Mouse (Mus musculus) left cerebral cortex, postnatal 36 days (tissue): Measurements from ENCODE around the gene Angel1. TPM values are rescaled to one million over a fixed set of nuclear protein-coding genes. Genes with fewer than 3 reads are reported as not detected.
A peak's percentile ranks its signal among the peaks of the same experiment; 100 is the strongest.

Experiments used
- DNase-seq, 2 experiments: peaks; one replicate each; pipeline ENCODE4 v3.0.0; 2021 to 2022; ENCODE audit warnings: low spot score in 2 of 2, mixed read lengths in 1 of 2
- intact Hi-C: fragments of 180-260 bp; cut with DNase I; formaldehyde crosslinking; loops from one replicate; pipeline ENCODE4 v1.15.1; 2025
- total RNA-seq, 2 experiments: library from RNA; stranded (reverse); gene quantifications; 2 replicates each; pipeline ENCODE4 v1.2.3; 2021

Angel1 gene
- total RNA-seq, 2 experiments from 2014 or later: 8.0 to 9.4 TPM

DNA sequence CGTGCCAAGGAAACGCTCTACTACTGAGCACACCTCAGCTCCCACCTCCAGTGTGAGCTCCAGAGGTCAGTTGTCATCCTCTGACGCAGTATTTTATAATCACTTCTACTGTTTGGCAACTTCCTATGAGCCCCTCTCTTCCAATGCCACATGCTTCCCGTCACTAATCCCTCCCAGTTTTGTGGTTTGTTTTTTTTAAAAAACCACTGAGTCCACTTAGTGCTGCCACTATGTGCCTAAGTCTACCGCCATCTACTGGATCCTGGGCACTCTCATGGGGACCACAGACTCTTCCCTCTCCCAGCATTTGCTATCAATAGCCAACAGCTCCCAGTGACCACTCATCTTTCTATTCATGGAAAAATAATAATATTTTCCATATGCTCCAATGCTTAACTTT is 12.2 kb downstream of the Angel1 start:
- intact Hi-C loops: no loop called here
- no peak for DNase-seq

DNA sequence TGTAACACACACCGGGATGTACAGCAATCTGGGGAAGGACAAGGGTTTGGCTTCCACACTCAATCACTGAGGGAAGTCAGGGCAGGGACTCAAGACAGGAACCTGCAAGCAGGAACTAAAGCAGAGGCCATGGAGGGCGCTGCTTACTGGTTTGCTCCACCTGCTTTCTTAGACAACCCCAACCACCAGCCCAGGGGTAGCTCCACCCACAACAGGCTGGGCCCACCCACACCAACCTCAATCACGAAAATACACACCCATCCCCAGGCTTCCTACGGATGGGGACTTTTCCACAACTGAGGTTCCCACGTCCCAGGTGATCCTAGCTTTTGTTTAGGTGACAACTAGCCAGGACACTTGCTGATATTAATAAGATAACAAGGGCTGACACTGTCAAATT is 20.4 kb downstream of the Angel1 start:
- DNase-seq: no peak
- intact Hi-C loops: no loop called here

DNA sequence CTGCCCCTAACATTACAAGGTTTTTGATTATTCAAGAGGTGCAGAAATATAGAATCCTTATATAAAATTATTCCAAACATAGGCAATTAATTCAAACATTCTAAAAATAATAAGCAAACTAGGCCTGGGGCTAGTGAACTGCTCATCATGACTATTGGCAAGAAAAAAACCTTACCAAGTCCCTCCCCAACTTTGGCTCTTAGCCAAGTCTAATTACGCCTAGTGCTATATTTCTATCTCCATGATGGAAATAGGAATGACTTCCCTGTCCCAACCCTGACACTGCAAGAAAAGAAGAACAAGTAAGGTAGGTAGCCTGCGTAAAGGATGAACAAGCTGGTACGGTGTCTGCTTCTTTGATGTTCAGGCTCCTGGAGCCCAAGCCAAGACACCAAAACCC is 23.6 kb downstream of the Angel1 start:
- intact Hi-C loops: loop anchor here (5.0 kb wide), 1 partner anchor 200 kb away; no protein-coding TSS in a partner anchor
- no peak for DNase-seq

DNA sequence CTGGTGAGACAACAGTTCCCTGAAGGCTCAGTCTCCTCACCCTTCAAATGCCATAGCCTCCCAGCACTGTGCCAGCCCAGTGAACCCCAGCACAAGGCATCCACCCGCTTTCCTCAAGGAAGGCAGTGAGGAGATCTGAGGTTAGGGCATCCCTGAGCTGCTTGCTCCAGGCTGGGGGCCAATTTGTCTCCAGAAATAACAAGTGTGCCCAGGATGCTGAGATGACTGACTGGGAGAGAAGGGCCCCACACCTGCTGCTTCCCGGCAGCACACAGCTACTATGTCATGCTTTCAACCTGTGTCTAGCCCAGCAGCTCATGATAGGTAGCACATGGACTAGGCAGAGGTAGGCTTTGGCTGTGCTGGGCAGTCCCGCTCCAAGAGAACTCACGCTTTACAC is 24.8 kb downstream of the Angel1 start:
- intact Hi-C loops: loop anchor here (5.0 kb wide), 1 partner anchor 201 kb away; no protein-coding TSS in a partner anchor
- no peak for DNase-seq

DNA sequence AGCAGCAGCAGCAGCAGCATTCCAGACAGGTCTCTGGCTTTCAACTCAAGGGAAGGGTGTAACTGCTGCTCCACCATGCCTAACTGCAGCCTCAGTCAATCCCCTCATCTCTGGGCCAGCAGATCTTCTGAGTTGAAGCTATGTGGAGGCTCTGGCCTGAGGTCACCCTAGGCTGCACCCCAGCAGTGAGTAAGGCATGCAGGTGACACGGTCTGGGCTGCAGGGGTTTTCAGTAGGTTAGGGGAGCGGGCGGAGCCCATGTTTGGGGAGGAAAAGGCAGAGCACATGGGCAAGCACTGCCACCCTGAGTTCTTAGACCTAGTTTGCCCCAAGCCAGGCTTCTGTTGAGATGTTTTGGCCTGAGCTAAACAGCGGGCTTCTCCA is 25.3 kb downstream of the Angel1 start:
- intact Hi-C loops: loop anchor here (5.0 kb wide), 1 partner anchor 201 kb away; no protein-coding TSS in a partner anchor
- no peak for DNase-seq

DNA sequence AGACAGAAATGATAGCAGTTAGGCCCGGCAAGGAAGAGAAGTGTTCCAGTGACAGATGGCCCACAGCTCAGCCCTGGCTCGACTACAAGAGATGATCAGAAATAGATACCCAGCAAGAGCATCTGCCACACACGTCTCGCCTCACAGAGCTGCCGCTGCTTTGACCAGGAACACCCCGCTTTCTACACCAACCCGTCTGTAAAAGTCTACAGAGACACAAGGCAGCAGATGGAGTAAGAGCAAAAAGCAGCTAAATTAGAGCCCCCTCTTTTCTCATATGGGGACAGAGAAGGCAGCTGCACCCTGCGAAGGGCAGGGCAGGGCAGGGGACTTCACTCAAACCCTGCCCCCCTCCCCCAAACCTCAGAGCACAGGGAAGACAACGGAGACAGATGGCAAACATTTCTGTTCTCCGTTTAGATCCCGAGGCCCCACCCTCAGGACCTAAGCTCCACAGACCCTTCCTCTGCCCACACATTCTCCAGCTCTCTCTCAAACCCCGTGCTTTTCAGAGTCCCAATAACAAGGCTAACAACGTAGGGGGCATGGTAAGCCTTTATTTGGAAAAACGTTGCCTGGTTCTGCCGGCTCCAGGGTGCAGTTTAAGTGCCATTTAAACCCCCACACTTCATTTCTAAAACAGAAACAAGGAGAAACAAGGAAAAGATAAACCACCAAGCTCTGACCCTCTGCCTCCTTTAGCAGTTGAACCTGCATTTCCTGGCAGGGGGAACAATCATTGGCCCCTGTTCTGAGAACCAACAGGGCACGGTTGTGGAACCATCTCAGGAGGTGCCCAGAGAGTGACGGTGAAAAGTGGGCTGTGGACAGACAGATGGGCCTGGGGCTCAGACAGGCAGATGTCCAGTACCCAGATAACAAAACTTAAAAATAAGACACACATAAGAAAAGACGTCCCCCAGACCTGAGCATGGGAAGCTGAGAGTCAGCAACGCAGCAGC is 26.0 kb downstream of the Angel1 start:
- peak; percentile 87 for DNase-seq
- intact Hi-C loops: loop anchor here (5.0 kb wide), 1 partner anchor 202 kb away; no protein-coding TSS in a partner anchor

DNA sequence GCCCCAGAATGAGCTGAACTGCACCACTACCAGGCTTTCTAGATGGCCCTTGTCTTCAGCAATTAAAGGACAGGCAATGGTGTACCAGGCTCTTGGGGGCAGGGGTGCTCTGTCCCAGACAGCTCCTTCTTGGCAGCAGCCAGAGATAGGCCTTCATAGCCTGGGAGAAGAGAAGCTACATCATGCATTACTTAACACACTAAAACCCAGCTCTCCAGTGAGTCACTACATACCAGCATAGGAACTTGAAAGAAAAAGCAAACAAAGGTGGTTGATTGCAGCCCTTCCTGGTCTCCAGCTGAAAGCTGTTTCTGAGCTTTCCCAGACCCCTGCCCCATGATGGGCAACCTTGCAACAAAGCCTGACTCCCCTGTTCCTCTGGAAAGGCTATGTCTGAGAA is 27.7 kb downstream of the Angel1 start:
- intact Hi-C loops: no loop called here
- DNase-seq: no peak

DNA sequence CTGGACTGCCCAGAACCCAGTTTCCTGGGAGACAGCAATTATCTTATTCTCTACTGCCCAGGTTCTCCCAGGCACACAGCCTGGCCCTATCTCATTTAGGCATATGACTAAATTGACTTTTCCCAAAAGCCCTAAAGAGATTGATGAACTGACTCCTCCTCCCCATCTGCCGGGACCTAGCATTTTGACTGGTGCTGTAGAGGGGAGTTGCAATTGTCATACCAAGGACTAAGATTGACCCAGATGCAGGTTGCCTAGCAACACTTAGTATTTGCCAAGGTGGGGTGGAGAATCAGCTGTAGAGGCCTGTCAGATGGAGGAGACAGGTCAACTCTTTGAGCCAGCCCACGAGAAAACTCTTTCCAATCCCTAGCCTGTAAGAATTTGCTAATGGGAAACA is 28.3 kb downstream of the Angel1 start:
- intact Hi-C loops: no loop called here
- no peak for DNase-seq

DNA sequence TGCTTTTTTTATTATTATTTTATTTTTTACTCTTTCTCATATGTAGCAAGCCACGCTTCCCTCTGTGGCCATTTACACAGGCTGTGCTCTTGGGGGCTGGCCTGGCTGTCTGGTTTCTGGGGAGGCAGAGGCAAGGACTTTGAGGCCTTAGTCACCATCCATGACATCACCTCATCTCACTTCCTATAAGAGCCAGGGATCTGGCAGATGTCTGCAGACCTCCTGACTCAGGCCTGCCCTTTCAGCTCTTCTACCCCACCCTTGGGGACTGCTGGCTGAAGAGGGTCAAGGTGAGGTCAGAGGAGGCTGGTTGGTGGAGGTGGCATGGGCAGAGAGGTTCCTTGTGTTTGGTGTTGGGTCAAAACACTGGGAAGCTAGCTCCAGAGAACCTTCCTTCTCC is 31.8 kb downstream of the Angel1 start:
- intact Hi-C loops: no loop called here
- DNase-seq: no peak

DNA sequence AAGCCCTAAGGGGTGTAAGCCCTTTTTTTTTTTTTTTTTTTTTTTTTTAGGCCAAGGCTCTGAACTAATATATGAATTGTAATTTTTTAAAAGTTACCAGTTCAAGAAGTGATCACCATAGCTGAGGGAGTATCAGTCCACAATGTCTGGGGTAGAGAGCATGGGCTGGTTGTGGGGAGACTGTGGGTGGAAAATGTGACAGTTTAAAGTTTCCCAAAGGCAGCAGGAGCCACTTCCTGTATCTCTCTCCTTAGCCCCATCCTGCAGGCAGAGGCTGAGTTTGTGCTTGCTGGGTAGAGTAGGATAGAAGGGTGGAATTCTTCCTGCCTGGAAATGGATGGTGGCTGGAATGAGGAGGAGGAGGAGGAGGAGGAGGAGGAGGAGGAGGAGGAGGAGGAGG is 32.9 kb downstream of the Angel1 start:
- intact Hi-C loops: no loop called here
- DNase-seq: no peak

DNA sequence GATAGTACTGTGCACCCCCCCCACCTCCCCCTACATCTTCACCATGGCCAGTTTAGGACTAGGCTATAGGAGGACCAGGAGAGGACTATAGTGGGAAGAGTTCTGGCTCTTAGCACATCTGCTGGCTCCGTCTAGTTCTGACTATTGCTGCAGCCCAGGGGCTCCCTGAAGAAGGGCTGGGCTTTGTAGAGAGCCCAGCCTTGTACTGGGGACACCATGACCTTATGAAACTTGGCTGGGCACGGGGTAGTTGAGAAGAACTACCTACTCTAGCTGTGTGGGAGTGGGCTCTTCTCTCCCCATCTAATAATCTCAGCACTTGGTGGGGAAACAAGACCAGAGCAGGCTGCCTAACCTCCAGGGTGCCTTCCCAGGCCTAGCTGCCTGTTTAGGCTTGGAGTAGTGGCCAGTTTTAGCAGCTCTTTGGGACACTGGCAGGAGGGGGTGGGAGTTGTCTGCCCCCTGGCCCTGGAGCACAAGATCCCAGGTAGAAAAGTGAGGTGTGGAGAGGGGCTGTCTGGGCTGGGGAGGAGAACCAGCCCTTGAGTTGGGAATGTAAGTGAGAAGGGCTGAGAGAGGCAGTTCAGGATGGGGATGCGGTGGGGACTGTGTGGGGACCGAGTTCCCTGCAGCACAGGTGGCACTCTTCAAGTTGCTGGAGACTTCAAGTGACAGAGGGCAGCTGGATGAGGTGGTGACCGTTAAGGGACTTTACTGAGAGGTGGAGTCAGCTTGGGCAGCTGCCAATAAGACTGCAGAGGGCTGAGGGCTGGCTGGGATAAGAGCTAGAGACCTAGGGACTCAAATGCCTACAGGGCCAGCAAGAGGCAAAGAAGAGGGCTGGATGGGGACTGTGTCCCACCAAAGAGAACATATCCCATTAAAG is 33.5 kb downstream of the Angel1 start:
- DNase-seq: no peak
- intact Hi-C loops: no loop called here

DNA sequence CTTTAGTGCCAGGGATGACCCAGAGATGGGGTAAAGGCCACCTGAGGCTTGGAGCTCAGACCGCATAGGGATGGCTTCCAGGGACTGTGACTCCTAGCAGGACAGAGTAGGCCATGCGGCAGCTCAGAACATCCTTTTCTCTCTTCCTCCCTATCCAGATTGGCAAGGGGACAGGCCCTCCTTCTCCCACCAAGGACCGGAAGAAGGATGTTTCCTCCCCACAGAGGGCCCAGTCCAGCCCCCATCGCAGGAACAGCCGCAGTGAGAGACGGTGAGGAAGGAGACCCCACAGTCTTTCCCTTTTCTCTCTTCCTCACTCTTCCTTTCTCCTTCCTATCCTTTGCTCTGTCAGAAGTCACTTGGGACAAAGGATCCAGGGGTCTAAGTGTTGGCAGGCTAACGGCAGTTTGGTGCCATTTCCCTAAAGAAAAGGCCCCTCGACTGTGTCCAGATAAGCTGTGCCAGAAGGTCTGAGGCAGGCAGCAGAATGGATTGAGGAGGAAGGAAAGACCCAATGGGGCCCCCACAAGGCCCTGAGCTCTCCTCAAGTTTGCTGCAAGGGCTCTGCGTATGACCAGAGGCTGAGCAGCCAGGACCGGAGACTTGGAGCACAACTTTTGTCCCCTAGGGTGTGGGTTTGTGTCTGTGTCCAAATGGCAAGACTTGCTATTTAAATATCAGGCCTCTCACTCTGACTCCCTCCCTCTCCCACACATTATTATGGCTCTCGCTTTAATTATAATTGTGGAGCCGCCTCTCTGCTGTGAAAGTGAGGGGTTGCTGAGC is 35.4 kb downstream of the Angel1 start:
- intact Hi-C loops: no loop called here
- peak in 1 of 2 experiments; percentile 11 for DNase-seq

DNA sequence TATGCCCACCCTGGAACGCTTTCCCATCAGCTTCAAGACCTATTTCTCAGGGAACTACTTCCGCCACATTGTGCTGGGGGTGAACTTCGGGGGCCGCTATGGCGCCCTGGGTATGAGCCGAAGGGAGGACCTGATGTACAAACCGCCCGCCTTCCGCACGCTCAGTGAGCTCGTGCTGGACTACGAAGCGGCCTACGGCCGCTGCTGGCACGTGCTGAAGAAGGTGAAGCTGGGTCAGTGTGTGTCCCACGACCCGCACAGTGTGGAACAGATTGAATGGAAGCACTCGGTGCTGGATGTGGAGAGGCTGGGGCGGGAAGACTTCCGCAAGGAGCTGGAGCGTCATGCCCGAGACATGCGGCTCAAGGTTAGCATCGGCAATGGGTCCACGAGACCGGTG is 37.3 kb downstream of the Angel1 start:
- DNase-seq: no peak
- intact Hi-C loops: no loop called here

DNA sequence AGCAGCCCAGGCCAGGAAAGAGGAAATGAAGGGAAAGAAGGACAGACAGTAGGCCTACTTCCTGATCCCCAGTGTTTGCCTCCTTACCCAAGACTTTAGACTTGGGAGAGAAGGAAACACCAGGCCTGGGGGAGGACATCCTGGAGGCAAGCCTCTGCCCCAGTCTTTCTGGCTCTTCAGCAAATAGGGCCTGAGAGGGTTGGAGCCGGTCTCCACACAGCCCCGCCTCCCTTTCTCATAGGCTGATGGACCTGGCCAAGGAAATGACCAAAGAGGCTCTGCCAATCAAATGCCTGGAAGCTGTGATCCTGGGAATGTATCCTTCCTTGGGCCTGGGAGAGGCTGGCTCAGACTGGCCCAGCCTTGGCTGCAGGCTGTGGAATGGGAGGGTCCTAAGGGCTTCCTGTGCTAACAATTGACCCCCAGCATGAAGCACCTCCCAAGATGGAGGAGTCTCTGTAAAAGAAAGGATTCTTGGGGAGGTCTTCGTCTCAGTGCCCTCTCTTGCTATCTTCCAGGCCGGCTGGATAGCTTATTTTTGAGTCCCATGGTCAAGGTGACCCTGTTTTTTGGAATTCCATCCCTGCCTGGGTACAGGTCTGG is 38.2 kb downstream of the Angel1 start:
- intact Hi-C loops: no loop called here
- DNase-seq: no peak

DNA sequence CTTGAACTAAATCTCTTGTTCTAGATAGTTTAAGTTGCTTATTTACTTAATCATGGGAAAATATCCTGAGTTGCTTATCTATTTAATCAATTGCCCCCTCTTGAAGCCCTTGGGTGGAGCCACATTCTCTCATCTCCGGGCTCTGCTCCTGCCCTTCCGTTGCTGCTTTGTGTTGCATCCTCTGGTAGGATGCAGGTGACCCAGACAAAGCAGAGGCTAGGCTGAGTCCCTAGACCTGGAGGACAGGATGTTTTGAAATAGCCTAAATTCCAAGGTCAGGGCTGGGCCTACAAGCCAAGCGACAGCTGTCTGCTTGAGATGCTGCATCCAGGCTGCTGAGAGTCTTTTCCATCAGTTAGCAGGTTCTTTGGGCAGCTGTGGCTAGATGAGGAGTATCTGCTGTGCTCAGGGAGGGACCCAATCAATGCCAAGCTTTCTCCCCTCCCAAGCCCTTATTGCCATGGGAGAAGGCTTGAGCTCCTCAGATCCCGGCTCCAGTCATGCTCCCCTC is 38.8 kb downstream of the Angel1 start:
- intact Hi-C loops: no loop called here
- DNase-seq: no peak

DNA sequence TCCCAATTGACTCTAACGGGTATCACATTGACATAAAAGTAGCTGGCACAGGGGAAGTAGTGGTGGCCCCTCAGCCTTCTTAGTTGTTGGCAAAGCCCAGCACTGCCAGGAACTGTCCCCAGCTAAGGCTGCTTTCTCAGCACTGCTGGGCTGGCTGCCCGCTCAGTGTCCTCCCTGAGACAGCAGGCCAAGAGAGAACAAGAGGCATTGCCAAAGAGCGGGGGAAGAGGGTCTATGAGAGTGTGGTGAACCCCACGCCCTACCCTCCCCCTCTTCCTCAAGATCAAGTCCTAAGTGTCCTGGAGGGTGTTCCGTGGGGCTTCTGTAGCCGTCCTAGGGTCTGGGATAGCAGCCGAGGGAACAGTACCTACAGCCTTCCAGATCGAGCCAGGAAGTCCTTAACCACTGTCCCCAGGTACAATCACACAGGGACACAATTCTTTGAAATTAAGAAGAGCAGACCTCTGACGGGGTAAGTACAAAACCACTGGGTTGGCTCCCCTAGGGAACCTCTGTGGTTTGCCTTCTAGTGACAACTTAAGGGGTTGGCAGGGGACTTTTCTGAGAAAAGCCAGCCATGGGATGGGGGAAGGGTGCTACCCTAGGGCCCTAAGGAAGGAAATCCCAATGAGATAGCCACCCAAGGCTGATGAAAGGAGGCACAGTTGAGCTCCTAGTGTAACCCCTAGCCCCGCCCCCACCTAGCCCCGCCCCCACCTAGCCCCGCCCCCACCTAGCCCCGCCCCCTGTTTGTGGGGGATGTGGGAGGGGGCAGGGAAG is 39.5 kb downstream of the Angel1 start:
- peak in 1 of 2 experiments; percentile 37 for DNase-seq
- intact Hi-C loops: no loop called here

DNA sequence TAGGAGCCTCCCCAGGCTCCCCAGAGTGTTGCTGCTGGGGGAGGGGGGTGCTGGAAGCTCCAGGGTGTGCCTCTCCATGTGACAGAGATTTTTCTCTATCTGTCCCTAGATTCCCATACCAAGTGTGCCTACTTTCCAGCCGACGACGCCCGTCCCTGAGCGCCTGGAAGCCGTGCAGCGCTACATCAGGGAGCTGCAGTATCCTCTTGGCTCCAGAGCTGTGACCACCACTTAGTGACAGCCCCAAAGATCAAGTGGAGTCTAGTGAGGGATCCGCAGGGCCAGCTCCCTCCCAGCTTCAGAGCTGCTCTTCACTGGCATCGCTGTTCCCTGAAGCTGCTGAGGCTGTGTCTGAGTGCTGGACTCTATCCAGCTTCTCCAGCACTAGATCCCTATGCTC is 41.0 kb downstream of the Angel1 start:
- DNase-seq: peak; percentile 59 to 74
- intact Hi-C loops: no loop called here

DNA sequence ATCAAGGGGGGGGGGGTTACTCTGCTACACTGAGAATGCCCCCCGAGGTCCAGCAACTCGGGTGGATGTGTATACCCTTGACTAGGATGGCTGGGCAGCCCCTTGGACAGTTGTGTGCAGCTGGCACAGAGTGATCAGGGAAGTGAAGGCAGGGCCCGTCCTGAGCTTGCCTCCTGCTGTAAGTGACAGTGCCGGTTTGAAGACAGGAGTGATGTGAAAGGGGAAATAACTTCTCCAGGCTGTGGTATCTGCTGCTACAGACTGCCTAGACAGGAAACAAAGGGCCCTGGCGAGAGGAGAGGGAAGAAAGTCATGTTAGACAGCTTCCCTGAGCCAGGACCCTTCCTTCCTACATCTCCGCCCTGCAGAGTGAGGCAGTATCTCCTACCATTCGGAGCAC is 42.6 kb downstream of the Angel1 start:
- intact Hi-C loops: no loop called here
- peak in 1 of 2 experiments; percentile 5 for DNase-seq
